Mouse (Mus musculus) c-Kit-positive CD71-positive TER-119-positive erythroid progenitor cells, embryonic 14.5 days (primary cell): ENCODE measurements around the gene Kcnmb2.

Experiments
- DNase-seq: peaks from one replicate; pipeline ENCODE4 v3.0.0-alpha.2; 2013; ENCODE audit warnings: low spot score

Gene Kcnmb2

GRCm38 (mm10) chr3:32144194-32144593 lies 241.9 kb downstream of the Kcnmb2 start:
- no peak for DNase-seq

GRCm38 (mm10) chr3:32144655-32145054 lies 242.3 kb downstream of the Kcnmb2 start:
- DNase-seq, result no peak

GRCm38 (mm10) chr3:32147739-32148138 lies 245.4 kb downstream of the Kcnmb2 start:
- DNase-seq, result no peak

- DNase-seq, result no peak
These were observed 247.7 kb downstream of the Kcnmb2 start for GRCm38 (mm10) chr3:32149851-32150570.

GRCm38 (mm10) chr3:32180519-32180918 lies 278.2 kb downstream of the Kcnmb2 start:
- no peak for DNase-seq

GRCm38 (mm10) chr3:32185855-32186522 lies 283.7 kb downstream of the Kcnmb2 start:
- DNase-seq, result no peak

GRCm38 (mm10) chr3:32188521-32188920 lies 286.2 kb downstream of the Kcnmb2 start:
- DNase-seq, result peak; percentile 12

- no peak for DNase-seq
These were observed 286.6 kb downstream of the Kcnmb2 start for GRCm38 (mm10) chr3:32188955-32189354.

- DNase-seq, result no peak
These were observed 287.6 kb downstream of the Kcnmb2 start for GRCm38 (mm10) chr3:32189956-32190355.

GRCm38 (mm10) chr3:32194014-32194413 lies 291.7 kb downstream of the Kcnmb2 start:
- no peak for DNase-seq

- no peak for DNase-seq
These were observed 324.4 kb downstream of the Kcnmb2 start for GRCm38 (mm10) chr3:32226755-32227154.

- DNase-seq, result no peak
These were observed 334.5 kb downstream of the Kcnmb2 start for GRCm38 (mm10) chr3:32236766-32237165.
